Mouse (Mus musculus) embryonic stem cell, embryonic (primary cell): ENCODE data around the gene Ceacam20.

Source experiments
- CTCF ChIA-PET, 4 experiments: fragments of 300-600 bp in 2 of 4; fragments of 350-600 bp in 2 of 4; sonication (Branson Sonifier 250); formaldehyde crosslinking; loops; one replicate each; lab custom pipeline; 2022; ENCODE audit warnings: inconsistent platforms in 2 of 4; lab: Charles Lee
- POLR2A ChIA-PET, 4 experiments: fragments of 300-600 bp in 2 of 4; fragments of 350-600 bp in 2 of 4; sonication (Branson Sonifier 250); formaldehyde crosslinking; loops; one replicate each; lab custom pipeline; 2022; ENCODE audit warnings: antibody characterized with exemption in 4 of 4, inconsistent platforms in 1 of 4; lab: Charles Lee

The Ceacam20 gene

DNA sequence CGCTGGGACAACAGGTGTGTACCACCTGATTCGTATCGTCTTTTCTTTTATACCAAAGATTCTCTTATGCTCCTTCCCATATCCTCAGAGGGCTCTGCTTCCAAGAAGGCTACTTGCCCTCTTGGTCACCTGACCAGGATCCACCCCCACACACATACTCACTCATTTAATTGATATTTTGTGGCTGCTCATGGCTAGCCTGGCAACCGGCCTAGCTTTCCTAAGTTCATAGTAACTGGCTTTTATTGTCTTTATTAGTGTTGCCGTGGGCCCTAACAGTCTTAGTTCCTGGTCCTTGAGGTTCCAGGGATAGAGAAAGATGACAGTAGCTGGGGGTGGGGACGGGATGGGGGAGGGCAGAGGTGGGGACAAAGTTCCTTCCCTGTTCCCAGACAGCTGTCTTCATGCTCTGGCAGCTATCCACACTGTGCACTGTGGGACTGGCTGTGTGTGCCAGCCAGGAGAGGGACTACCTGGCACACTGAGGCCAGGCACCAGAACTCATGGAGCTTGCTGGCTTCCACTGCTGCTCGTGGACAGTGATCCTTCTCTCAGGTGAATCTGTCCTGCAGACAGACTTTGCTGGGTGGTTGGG lies at the start of gene Ceacam20:
Gene Ceacam20 (plus strand): TSS at position 428 of the 595 bp plus-strand sequence.
- POLR2A ChIA-PET: no interaction called here

DNA sequence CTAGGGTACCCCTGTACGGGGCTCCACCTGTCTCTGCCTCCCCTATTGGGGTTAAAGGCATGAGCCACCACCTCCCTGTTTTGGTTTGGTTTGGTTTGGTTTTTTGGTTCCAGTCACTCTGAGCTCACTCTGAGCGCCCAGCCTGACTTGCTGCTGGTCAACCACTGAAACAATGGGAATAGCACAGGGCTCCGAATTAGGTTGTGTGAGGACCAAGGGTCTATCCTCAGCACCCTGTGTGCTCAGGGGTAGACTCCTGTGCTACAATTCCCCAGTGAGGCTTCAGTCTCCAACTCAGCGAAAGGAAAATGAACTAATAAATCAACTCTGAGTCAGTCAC lies 45.1 kb upstream of the Ceacam20 start:
- ChIA-PET CTCF (interaction anchor here (0.5 to 1.3 kb wide), 5 partner anchors 9 to 219 kb away, joined by 3 to 7 read pairs (median 4); no protein-coding TSS in a partner anchor), POLR2A (interaction anchor here in 3 of 4 experiments (0.6 to 2.7 kb wide), 8 partner anchors 8 to 29 kb away, joined by 3 to 16 read pairs (median 4); no protein-coding TSS in a partner anchor)

More for the DNA sequence above, at the start of gene Ceacam20:
- CTCF ChIA-PET: interaction anchor here in 1 of 4 experiments (0.6 kb wide), 2 partner anchors 168 to 296 kb away, joined by 3 read pairs; partner anchors contain the start of gene Cblc

DNA sequence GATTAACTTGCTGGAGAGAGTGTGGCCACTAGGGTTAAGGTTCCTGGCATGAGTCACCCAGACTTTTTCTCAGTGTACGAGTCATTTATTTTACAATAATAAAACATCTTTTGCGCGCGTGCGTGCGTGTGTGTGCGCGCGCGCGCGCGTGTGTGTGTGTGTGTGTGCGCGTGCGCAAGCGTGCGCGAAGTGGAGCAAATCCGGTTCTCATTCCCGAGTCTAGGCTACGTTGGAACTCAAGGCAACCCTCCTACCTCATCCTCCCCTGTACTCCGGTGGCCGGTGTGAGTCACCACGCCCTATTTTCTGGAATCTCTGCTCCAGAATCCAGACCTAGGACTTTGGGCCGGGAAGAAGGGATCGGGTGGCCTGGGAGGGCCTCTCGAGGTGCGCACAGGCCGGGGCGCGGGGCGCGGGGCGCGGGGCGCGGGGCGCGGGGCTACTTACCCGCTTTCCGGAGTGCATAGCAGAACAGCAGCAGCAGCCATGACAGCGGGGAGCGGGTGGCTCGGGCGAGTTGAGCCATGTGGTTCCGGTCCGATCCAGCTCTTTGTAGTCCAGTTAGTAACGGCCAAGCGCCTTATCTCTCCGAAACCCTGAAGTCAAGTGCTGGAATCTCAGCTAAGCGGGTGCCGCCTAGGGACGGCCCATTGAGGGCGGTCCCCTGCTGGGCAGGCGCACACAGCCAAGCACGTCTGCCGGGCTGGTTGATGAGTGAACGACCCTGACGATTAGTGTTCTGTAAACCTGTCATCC lies 44.5 kb upstream of the Ceacam20 start, which contains the start of gene Pvr:
Gene Pvr (minus strand): TSS at position 655 of the 756 bp plus-strand sequence.
- CTCF ChIA-PET: interaction anchor here in 2 of 4 experiments (0.5 to 1.3 kb wide), 3 partner anchors 9 to 13 kb away, joined by 3 to 5 read pairs (median 4); no protein-coding TSS in a partner anchor
- POLR2A ChIA-PET: interaction anchor here in 3 of 4 experiments (0.6 to 2.7 kb wide), 12 partner anchors 8 to 1092 kb away, joined by 3 to 16 read pairs (median 4); no protein-coding TSS in a partner anchor

DNA sequence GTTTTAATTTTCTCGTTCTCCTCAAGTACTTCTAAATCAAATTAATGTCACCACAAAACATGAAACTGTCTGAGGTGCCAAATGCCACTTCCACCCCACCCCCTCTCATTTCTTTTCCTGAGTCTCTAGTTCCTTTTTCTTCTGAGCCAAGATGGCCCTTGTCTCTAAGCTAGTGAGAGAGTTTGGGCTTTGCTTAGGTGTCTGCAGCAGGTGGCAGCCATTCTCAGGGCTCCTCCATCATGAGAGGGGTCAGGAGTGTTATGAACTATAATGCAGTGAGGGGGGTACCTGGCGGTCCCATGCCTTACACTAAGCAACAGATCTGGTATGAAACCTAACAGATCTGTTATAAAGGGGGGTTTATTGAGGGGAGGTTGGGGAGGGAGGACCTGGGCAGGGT lies 41.9 kb upstream of the Ceacam20 start:
- ChIA-PET CTCF (interaction anchor here in 1 of 4 experiments (0.6 to 0.7 kb wide), 3 partner anchors 11 to 126 kb away, joined by 3 to 4 read pairs (median 3); partner anchors contain the start of gene Igsf23), POLR2A (interaction anchor here in 3 of 4 experiments (0.5 to 1.9 kb wide), 6 partner anchors 12 to 114 kb away, joined by 3 to 6 read pairs (median 4); no protein-coding TSS in a partner anchor)

DNA sequence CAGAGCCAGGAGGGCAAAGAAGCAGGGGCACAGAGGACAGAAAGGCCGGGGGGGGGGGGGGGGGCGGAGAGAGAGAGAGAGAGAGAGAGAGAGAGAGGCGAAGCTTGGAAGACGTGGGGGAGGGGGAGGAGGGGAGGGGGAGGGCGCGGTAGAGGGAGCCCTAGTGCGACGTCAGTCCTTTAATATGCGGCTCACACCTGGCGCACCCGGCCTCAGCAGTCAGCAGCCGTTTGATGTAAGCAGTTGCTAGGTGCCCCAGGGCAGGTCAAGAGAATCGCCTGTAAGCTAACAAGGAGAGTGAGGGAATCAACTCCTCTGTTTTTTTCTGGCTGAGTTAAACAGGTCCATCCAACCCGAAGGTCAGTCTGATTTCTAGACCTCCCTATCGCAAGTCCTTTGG lies 41.4 kb upstream of the Ceacam20 start:
- ChIA-PET CTCF (interaction anchor here in 2 of 4 experiments (0.5 to 1.1 kb wide), 6 partner anchors 12 to 126 kb away, joined by 3 to 5 read pairs (median 3); partner anchors contain the start of gene Igsf23 (in 1 of the 2)), POLR2A (interaction anchor here in 3 of 4 experiments (0.5 to 1.9 kb wide), 6 partner anchors 12 to 114 kb away, joined by 3 to 6 read pairs (median 4); no protein-coding TSS in a partner anchor)

DNA sequence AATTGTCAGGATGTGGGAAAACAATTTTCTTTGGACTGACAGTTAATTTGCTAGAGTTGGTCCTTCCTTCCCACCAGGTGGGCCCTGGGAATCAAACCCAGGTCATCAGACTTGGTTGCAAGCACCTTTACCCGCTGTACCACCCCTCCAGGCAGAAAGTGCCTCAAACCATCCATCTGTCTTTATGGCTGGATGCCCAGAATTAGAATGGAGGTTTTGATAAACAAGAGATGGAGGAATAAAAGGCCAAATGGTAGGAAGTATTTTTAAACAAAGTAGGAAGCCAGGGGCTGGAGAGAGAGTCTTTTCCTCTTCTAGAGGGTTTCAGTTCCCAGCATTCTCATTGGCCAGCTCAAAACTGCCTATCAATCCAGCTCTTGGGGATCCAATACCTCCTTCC lies 39.8 kb upstream of the Ceacam20 start:
- ChIA-PET POLR2A (no interaction called here), CTCF (interaction anchor here in 1 of 4 experiments (0.6 kb wide), 1 partner anchor 14 kb away, joined by 3 read pairs; no protein-coding TSS in a partner anchor)

DNA sequence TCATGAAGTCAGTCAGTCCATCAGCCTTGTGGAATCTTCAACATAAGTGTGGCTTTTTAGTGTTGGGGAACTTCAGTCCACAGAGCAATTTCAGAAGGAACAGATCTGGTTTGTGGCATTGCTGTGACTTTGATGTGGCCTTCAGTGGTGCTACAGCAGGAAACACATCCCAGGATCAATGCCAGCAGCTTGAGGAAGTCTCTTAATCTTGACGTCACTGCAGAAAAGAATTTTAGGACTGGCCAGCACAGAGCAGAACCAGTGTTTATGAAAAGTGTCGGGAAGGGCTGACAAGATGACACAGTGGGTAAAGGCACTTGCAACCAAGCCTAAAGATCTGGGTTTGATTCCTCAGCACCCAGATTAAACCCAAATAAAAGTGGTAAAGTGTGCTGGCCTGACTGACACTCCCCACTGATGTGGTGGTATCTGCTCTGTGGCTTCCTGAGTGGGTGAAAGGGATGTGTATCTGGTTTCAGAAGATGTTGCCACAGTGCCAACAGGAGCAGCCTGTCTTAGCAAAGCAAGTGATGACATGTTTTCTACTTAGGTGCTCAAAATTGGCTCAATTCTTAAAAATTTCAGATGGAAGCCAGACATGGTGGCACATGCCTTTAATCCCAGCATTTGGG lies 38.2 kb upstream of the Ceacam20 start:
- CTCF ChIA-PET: interaction anchor here in 1 of 4 experiments (0.7 kb wide), 1 partner anchor 790 kb away, joined by 5 read pairs; no protein-coding TSS in a partner anchor
- POLR2A ChIA-PET: interaction anchor here in 2 of 4 experiments (1.3 to 3.6 kb wide), 3 partner anchors 8 to 15 kb away, joined by 3 to 29 read pairs (median 5); no protein-coding TSS in a partner anchor

DNA sequence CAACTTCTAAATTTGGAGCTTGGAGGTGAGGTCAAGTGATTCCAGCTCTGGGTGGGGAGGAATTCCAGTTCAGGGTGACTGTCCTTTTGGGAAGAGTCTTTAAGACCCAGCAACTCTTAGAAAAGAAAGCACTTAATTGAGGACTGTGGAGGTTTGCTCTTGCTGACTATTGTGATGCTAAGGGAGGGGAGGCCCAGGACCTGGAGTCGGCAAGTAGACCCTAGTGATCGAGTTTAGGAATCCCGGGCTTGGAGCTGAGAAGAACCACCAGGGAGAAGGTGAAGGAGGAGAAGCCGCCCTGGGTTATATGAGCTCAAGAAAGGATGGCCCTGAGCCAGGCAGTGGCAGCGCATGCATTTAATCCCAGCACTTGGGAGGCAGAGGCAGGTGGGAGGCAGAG lies 36.7 kb upstream of the Ceacam20 start:
- ChIA-PET CTCF (interaction anchor here (0.6 to 1.4 kb wide), 11 partner anchors 10 to 312 kb away, joined by 3 to 15 read pairs (median 4); no protein-coding TSS in a partner anchor), POLR2A (interaction anchor here (0.7 to 3.6 kb wide), 35 partner anchors 8 to 257 kb away, joined by 3 to 29 read pairs (median 4); partner anchors contain the start of genes Apoc1 (in 1 of the 4), Bcam (in 1 of the 4), Igsf23 (in 1 of the 4) and Pvr (in 1 of the 4))

DNA sequence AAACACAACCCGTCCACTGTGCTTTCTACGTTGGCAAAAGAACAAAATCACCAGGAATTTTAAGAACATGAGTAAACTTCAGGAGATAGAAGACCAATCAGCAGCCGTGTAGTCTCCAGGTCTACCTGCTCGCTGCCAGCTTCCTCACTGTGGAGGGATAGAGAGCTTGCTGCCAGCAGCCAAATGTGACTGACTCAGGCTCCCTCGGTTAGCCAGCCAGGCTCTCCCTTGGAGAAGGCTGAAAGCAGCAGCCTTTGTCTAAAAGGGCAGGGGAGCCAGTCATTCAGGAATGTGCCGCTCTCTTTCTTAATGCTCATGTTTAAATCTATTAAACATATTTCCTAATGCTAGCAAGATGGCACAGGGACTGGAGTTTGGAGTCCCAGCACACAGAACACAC lies 34.7 kb upstream of the Ceacam20 start:
- ChIA-PET CTCF (interaction anchor here in 1 of 4 experiments (0.6 kb wide), 1 partner anchor 26 kb away, joined by 4 read pairs; no protein-coding TSS in a partner anchor), POLR2A (interaction anchor here in 1 of 4 experiments (2.7 to 3.6 kb wide), 2 partner anchors 9 to 10 kb away, joined by 16 to 29 read pairs; partner anchors contain the start of gene Pvr)

DNA sequence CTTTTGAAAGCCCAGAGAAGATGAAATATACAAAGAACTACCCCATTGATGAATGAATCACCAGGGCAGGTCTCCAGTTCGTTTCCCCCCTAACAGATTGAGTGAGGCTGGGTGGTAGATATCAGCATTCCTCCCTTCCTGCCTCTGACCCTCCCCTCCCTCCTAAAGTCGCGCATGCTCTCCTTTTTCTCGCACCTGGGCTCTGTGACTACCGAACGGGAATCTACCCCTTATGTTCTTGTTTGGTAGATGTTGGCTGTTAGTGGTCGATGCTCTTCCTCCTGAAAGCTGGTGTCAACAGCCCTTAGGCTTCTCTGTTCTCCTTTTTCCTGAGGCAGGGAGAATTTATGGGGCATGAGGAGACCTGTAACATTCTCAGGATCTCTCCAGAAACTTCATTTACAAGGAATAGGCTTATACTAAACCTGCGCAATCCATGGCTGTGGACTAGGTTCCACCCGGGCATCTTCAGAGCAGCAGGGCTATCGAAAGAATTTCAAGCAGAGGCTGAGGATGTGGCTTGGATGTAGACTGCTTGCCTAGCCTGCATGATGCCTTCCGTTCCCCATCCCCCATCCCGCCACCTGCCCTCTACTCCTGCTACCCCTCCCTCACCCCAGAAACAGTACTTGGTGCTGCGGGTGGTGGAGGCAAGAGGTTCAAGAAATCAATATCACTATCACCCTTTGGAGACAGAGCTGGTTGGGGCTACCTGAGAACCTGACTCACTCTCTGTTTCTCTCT lies 32.9 kb upstream of the Ceacam20 start:
- CTCF ChIA-PET: interaction anchor here in 1 of 4 experiments (1.1 kb wide), 1 partner anchor 42 kb away, joined by 3 read pairs; no protein-coding TSS in a partner anchor
- POLR2A ChIA-PET: interaction anchor here in 3 of 4 experiments (0.5 to 1.8 kb wide), 6 partner anchors 9 to 233 kb away, joined by 4 to 6 read pairs (median 4); partner anchors contain the start of gene Apoe (in 1 of the 3)

DNA sequence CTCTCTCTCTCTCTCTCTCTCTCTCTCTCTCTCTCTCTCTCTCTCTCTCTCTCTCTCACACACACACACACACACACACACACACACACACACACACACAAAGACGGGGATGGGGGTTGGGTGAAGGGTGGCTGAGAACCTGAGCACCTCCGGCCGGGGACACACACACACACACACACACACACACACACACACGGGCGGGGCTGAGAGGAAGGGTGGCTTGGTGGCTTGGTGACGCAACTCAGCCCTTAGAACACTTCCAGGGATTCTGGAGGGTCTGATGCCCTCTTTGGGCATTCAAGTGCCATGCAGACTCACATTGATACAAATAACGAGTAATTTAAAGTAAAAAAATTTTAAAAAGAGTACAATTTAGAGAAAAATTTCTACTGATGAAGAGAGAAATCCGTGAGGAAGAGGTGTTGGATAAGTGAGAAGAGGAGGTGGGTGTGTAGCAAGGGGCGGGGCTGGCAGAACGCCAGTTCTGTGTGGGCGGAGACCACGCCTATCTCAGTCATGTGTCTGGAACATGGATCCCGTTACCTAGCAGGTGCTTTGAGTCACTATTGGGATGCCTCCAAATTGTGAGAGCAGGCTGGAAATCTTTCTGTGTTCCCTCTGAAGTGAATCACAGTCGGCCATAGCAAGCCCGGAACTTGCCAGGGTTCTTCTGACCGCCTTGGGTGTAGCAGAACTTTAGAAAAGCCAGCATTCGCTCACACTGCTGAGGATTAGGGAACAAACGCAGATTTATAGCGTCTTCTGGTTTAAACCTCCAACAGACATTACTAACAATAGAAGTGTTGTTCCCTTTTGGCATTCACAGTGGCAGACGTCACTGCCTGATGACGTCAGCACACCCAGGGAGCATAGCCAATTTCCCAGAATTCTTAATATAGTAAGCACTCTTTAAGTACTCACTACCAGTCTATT lies 32.1 kb upstream of the Ceacam20 start:
- CTCF ChIA-PET: interaction anchor here in 2 of 4 experiments (0.6 to 1.1 kb wide), 2 partner anchors 13 to 43 kb away, joined by 3 read pairs; no protein-coding TSS in a partner anchor
- POLR2A ChIA-PET: interaction anchor here in 1 of 4 experiments (0.8 to 1.8 kb wide), 3 partner anchors 19 to 459 kb away, joined by 3 to 6 read pairs (median 4); partner anchors contain the start of gene Apoe

DNA sequence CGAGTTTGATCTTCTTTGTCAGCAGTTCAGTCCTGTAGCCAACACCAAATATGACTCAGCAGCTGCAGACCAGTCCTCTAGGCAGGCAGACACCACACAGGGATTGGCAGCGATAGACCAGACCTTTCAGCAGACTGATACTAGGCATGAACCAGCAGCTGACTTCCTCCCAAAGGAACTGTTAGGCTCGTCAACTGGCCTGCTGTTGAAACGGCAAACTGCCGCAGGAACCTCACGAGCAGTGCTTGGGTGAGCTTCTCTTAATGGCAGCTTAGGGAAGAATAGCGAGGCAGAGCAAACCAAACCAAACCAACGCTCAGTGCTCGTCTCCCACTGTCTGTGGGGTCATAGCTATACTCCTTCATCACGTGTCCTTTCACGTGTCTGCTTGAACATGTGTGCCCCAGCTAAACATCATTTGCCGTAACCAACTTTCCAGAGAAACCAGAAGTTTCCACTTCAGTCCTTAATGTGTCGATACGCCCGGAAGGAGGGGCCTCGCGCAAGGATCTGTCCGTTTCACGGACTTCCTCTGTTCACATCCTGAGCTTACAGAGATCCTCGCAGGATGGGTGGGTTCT lies 30.0 kb upstream of the Ceacam20 start:
- POLR2A ChIA-PET: interaction anchor here in 3 of 4 experiments (0.7 to 2.3 kb wide), 15 partner anchors 9 to 172 kb away, joined by 3 to 9 read pairs (median 3); partner anchors contain the start of gene Pvr (in 2 of the 3)
- CTCF ChIA-PET: interaction anchor here in 2 of 4 experiments (0.6 to 1.7 kb wide), 3 partner anchors 23 to 66 kb away, joined by 3 to 4 read pairs (median 3); no protein-coding TSS in a partner anchor

DNA sequence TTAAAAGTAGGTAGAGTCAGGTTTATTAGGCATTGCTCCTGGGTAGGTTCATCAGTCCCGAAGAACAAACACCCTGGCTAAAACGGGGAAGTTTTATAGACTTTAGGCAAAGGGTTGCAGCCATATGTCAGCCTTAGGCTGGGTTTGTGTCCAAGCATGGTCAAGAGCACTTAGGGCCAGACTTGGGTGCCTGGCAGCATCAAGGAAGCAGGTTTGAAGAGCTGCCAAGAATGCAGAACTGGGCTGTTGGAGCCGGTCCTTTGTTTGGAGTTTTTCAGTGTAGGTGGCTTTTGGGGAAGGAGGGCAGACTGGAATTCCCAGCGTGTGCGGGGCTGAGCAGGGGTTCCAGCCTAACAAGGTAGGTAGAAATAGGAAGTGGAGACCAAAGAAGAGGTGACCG lies 29.3 kb upstream of the Ceacam20 start:
- CTCF ChIA-PET: interaction anchor here in 2 of 4 experiments (0.7 to 1.7 kb wide), 2 partner anchors 19 to 60 kb away, joined by 4 to 5 read pairs; no protein-coding TSS in a partner anchor
- POLR2A ChIA-PET: interaction anchor here in 2 of 4 experiments (1.1 to 2.3 kb wide), 4 partner anchors 12 to 17 kb away, joined by 3 to 9 read pairs (median 6); partner anchors contain the start of gene Pvr (in 2 of the 2)

DNA sequence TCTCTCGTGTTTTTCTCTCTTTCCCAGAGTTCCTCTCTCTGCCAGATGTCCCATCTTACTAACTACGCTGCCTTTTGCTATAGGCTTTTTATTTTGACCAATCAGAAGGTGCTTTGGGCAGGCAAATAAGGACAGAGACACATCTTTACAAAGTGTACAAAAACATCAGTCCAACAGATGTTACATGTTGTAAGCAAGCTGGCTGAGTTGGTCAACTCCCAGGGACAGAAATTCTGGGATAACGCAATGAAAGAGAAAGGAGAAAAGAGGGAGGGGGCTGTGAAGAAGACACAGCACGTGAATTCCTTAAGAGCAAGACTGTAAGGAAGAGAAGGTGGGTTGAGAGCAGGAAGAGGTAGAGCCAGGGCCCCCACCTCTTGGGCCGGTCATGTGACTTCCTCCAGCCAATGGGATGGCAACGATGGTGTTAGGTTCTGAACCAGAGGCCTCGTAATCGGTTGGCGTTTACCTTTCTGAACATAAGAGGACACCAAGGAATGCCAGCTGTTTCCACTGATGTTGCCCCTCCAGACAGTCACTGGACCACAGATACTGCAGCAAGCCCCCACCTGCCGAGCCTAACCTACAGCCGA lies 27.9 kb upstream of the Ceacam20 start:
- ChIA-PET CTCF (interaction anchor here in 1 of 4 experiments (0.5 kb wide), 1 partner anchor 88 kb away, joined by 3 read pairs; no protein-coding TSS in a partner anchor), POLR2A (interaction anchor here in 3 of 4 experiments (0.9 to 6.3 kb wide), 7 partner anchors 8 to 113 kb away, joined by 3 to 29 read pairs (median 4); partner anchors contain the start of gene Igsf23 (in 1 of the 3))
